Mouse (Mus musculus) MEL-GATA-1-ER (cell line): ENCODE results near the gene Gm10799.

Experiments used
- DNase-seq: peaks from one replicate; pipeline ENCODE4 v3.0.0-alpha.2; 2012; ENCODE audit warnings: low read depth; ENCODE audit errors: extremely low read depth

The Gm10799 gene

DNA sequence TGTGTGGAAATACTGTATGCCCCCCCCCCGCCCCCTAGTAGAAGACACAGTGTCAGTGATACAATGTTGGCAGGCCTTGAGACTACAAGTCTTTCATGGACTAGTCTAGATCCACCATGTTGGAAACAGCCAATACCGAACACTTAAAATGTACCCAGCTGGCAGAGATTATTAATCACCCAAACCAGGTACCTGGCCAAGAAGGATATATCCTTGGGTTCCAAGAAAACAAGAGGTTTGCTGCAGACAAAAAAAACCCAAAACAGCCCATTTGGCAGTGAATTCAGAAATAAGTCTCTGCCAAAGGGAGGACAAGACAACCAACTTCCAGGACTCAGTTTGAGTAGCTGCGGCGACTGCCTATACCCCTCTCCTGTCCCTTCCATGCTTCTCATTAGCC is 43.7 kb downstream of the Gm10799 start:
- no peak for DNase-seq

DNA sequence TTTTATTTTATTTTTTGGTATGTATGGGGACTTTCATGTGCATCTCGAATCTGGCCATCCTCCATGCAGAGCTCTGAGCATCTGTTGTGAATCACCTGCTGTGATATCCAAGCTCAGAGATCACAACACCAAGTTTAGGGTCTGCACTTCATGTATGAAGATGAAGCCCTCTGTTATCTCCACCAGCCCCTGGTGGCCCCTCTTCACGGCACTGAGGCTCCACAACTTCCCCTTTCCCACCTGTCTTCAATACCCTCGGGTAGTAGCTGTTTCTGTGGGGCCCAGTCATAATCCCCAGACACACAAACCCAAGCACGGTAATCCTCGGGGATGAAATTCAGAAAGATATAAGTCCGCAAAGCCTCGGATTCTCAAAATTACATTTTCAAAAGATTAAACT is 45.3 kb downstream of the Gm10799 start:
- DNase-seq: peak; percentile 23
